Mouse (Mus musculus): ENCODE results near the gene Fam213b.

Gene Fam213b

DNA sequence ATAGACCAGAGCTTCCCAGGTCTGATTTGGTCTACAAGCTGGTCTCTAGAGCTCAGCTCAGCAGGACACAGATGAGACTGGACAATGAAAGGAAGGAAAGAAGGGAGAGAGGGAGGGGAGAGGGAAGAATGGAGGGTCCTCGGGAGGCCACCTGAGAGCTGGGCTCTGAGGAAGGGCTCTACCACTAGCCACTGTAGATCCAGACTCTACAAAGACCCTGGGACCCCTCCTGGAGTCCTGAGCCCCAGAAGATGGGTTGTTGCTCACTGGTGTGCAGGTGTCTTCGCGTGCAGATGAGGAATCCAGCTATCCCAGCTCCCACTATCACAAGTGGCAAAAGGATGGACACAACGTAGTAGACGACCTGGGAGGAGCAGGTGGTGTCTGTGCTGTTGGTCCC, 24.0 kb upstream of the Fam213b start:
- DNase-seq (ENCODE audit: low spot score in 2 of 2): no peak

DNA sequence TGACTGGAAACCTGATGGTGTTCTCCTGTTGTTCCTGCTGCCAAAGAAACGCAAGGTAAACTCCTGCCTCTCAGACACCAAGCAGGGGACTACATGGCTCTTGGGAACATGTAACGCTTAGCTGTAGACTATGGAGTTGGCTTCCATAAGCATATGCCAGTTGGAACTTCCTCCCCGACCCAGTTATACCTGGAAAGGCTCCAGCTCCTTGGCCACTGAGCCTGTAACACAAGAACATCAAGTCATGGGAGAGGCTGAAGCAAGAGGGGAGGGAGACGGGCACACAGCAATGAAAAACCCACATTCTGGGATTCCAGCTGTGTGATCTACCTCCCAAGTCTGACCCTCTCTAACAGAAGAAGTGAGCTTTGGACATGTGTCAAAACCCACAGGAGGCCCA, 23.4 kb upstream of the Fam213b start:
- DNase-seq (ENCODE audit: low spot score in 2 of 2): no peak

DNA sequence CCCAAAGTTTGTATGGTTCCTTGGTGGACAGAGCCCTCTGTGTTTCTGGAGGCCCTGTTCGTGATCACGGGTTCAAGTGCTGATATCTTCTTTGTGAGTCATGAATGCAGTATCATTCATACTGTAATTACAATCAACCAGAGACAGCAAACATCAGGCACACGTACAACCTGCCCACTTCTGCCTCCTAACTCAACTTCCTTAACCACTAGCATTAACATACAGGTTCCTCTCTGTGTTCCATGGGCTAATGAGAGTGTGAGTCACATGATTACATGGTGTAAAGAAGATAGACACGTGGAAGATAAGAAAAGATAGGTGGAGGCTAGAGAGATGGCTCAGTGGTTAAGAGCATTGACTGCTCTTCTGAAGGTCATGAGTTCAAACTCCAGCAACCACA, 17.7 kb upstream of the Fam213b start:
- no peak for DNase-seq (ENCODE audit: low spot score in 2 of 2)

DNA sequence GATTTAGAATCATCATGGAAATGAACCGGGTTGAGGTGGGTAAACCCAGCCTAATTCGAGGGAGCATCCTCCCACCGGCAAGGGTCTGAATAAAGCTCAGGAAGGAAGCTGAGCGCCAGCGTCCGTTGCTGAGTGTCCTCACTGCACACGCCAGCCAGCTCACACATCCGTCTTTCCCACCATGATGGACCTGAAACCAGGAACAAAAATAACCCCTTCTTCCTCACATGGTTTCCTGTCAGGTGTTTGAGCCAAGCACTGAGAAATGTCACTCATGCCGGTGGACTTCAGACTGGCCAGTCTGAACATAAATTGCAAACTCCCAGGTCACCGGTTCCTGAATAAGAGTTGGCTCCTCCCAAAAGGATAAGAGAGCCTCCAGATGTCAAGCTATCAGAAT, 16.4 kb upstream of the Fam213b start:
- no peak for DNase-seq (ENCODE audit: low spot score in 2 of 2)

DNA sequence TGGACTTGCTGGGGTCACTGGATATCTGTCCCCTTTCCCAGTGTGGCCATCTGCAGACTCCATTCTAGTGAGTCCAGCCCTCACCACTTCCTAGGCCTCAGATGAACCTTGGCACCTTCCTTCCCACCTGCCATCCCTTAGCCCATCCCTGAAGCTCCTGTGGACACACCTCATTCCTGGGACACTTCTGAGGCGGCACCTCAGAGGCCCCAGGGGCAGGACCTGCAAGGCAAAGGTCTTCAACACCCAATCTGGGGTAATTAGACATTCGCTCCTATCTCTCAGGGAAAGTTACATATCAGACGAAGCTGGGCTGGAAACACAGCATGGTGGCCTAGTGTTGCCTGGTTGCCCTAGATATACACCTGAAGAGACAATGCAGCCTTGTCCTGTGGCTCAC, 15.8 kb upstream of the Fam213b start:
- DNase-seq (ENCODE audit: low spot score in 2 of 2): no peak

DNA sequence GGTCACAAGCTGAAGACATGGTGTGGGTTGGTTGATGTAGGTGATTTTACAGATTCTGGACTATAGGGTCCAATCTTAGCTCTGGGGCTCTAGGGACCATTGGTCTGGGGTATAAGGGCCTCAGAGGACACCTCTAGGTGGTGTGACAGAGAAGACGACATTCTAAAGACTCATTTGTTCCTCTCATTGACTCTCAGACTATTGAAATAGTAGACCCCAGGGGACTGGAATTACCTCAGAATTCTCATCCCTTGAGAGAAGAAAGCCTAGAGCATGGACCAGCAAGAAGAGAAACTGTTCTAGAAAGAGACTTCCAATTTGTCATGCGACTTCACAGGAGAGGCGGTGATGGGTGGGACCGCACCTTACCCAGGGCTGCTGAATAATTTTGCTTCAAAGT, 15.3 kb upstream of the Fam213b start:
- no peak for DNase-seq (ENCODE audit: low spot score in 2 of 2)

DNA sequence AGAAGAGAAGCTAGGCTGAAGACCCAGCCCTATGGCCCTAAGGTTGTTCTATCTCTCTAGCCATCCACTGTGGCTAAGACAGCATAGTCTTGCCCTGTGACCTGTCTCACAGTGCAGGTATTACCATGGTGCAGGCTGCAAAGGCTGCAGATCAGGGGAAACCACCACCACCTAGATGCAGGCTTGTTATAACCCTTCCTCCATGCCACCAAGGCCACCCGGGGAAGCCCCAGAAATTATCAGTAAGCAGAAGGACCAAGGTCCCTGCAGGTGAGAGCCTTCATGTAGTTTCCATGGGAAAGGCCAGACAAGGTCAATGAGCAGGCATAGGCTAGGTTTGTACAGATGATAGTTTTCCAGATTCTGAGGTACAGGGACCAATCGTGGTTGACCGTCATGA, 14.9 kb upstream of the Fam213b start:
- DNase-seq (ENCODE audit: low spot score in 2 of 2): no peak

DNA sequence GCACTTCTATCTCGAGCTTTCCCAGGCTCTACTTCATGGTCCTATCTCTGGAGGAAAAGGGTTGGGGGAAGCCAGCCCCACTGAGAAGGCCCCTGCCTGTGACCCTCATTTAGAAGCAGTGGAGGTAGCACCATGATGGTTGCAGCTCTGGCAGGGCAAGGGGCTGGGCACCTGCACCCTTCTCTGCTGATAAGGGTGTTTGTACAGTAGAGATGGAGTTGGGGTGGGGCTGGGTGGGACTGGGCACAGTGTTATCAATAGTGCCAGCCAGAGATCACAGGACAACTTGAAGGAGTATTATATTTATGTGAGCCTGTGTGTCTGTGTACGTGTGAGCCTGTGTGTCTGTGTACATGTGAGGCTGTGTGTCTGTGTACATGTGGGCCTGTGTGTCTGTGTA, 12.7 kb upstream of the Fam213b start:
- DNase-seq (ENCODE audit: low spot score in 2 of 2): no peak

DNA sequence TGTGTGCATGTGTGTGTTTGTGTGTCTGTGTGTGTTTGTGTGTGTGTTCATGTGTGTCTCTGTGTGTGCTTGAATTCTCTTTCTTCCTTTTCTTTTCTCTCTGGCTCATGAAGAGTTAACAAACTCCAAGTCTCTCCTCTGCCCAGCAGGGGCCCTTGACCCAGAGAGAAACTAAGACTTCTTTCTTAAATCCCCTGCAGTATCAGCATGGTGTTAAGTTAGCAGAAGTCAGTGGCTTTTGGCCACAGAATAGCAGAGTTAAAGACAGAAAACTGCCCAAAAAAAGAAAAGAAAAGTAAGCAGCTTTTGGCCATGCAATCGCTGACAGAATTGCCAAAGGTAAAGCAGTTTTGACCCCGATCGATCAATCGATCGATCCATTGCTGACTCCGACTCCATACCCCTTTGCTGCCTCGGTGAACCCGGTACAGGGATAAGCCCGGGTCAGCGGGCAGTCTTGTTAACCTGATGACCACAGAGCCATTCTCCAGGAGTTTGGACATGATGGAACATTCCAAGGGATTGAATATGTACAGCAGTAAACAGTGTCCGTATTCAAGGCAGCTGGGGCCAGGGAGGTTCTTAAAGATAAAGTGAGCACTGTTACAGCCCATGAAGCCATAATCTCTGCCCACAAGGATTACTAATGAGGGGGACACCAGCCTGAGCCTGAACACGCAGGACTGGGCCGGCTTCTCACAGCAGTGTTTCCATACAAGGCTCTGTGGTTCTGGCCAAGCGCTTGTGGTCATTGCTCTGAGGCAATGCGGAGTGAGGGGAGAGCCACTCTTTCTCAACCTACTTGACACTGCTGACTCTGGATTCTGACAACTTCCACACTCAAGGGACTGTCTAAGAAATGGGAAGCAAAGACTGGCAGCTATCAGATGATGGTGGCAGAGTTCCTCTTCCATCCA, 11.9 kb upstream of the Fam213b start:
- DNase-seq (ENCODE audit: low spot score in 2 of 2): peak in 1 of 2 experiments; percentile 49

DNA sequence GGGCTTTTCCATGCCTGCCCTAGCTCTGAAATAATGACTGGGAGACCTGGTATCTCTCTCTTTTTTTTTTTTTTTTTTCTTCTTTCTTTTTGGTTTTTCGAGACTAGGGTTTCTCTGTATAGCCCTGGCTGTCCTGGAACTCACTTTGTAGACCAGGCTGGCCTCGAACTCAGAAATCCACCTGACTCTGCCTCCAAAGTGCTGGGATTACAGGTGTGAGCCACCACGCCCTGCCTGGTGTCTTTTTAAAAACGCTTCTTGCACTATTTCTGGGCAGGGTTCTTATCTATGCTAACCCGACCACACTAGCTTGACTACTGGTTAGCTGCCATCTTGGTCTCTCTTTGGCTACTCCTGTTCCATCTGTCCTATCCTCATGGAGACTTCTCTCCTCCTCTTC, 9.6 kb upstream of the Fam213b start:
- DNase-seq (ENCODE audit: low spot score in 2 of 2): no peak

DNA sequence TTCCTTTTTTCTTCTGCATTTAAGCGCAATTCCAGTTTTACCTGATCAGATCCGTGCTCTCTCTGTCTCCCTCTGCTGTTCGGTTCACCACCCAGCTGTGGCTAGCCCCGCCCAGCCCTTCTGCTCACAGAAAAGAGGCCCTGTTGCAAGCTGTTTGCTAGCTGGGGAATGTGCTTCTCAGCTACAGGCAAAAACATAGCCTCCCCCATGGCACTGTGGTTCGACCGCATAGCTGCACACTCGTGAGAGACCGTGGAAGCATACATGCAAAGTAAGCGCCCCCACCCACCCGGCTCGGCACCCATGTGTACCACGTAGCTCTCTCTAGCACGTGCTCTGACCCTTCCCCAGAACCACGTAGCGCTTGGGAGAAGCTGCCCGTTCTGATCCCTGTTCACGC, 8.9 kb upstream of the Fam213b start:
- peak in 1 of 2 experiments; percentile 53 for DNase-seq (ENCODE audit: low spot score in 2 of 2)

DNA sequence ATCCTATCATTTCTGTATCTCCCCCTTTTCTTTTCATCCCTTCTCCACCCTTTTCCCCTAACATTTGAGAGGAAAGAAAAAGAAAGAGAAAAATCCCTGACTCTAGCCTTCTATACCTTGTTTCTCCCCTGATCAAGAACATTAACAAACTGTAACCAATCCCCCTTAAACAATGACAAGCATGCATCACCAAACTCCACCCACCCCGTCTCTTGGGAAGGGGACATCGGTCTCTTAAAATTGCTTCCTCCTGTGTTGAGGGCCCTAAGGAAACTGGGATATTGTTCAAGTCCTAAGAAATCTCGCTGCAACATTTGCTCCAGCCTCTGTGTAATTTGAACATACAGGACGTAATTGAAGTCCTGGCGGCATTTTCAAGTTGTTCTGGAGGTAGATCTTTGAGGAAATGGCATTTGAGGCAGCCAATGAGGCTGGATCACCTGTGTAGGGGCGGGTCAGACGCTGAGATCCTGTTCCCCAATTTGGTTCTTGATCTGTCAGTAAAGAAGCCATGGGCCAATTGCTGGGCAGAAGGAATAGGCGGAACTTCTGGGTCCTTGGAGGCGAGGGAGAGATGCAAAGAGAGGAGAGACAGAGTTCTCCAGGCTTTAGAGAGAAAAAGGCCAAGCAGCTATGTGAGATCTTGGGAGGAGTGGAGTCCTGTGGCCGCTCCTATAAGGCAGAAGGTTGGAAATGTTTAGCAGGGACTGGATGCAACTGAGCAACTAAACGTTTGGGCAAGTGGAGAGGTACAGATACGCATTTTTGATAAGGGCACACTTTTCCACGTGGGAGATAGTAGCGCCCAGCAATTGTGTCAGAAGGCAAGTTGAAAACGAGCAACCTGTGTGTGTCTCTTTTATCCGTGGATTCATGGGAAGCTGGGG, 5.5 kb upstream of the Fam213b start:
- DNase-seq (ENCODE audit: low spot score in 2 of 2): peak; percentile 73 to 77

DNA sequence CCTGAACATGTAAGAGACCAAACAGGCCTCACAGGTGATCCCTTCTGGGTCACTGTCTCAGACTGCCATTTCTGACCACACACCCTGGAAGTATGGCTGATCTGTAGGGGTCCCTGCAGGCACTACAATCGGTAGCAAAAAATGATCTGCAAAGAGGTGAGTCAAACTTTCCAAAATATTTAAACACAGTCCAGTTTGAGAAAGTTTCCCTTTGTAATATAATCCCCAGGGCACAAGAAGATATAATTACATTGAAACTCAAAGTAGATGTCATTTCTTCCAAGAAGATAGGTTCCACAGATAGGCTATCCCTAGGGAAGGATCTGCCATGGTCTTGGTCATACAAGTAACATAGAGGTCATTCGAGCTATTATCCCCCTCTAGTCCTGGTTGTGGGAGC, 3.4 kb upstream of the Fam213b start:
- DNase-seq (ENCODE audit: low spot score in 2 of 2): no peak

DNA sequence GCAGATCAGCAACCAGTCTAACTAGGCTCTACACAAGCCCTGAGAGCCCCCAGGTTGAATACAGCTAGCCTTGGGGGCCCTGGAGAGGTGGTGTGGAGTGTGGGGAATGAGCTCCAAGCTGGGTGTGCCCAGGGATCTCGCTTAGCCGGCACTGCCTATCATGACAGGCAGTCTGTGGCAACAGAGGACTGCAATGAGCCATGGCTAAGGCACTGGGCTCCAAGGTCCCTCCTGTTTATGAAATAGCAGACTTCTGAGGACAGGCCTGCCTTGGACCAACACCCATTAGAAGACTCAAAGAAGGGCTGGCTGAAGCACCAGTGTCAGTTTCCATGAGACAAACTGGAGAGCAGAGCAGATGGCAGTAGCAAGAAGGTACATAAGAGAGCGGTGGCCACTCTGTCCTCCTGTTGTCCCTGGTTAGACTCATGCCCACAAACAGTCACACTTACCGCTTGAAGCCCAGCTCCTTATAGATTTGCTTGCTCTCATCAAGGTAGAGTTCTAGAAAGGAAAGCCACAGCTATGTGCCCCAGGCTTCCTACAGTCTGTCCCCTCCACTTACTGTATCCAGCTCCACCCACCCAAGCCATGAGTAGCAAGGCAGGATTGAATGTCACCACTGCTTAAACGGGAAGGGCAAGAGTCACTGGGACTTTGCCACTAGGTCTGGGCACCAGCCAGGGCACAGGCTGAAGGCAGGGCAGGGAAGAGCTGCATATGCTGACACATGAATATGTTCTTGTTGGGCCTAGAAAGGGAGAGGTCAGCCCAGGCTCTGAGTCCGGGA, 1.1 kb downstream of the Fam213b start:
- peak in 1 of 2 experiments; percentile 39 for DNase-seq (ENCODE audit: low spot score in 2 of 2)

DNA sequence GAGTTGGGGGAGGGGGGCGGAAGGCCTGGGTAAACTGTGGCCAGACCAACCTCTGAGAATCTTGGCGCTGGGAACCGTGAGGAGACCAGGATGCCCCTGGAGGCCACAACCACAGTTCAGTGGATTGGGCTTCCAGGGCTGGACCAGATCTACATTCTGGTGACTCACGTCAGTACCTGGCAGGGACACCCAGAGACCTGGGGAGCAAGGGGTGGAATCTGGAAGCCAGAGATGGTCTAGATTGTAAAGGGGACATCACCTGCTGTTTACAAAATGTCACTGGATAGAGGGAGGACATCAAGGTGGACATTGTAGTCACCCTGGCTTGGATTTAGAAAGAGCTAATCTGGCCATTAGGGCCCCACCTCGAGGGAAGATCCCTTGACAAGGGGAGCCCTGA, 3.4 kb downstream of the Fam213b start:
- DNase-seq (ENCODE audit: low spot score in 2 of 2): no peak

DNA sequence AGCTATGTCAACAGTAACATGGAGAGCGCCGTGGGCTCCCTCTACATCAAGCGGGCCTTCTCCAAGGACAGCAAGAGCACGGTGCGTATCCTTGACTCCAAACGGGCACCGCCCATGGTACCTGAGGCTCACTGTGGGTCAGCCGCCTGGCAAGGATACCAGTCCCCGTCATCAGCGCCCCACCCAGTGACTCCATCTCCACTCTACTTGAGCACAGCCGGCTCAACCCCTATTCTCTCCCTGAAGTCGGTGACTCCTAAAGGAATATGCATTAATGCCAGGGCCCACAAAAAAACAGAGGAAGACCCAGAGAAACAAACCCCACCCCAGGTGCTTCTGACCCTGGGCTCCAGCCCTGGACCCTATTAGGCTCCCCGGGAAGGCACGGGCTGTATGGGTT, 8.0 kb downstream of the Fam213b start:
- DNase-seq (ENCODE audit: low spot score in 2 of 2): no peak

DNA sequence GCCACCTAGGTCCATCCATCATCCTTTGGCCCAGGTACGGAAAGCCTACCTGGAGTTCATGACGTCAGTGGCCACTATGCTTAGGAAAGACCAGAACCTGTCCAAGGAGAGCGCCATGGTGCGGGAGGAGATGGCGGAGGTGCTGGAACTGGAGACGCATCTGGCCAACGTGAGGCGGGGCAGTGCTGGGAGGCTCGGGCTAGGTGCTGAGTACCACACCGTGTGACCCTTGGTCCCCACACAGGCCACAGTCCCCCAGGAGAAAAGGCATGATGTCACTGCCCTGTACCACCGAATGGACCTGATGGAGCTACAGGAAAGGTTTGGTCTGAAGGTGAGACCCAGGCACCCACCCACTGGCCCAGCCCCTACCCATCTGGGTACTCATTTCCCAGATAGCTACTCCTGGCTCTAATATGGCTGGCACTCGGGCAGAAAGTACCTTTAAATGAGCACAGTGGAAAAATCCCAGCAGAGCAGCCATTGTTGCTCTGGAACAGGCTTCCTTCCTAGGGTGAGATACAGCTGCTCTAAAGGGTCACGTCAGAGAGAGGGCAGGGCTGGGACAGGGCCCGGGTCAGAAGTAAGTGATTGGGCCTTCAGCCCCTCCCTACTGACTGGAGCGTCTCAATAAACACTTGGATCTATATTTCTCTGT, 11.2 kb downstream of the Fam213b start:
- no peak for DNase-seq (ENCODE audit: low spot score in 2 of 2)

DNA sequence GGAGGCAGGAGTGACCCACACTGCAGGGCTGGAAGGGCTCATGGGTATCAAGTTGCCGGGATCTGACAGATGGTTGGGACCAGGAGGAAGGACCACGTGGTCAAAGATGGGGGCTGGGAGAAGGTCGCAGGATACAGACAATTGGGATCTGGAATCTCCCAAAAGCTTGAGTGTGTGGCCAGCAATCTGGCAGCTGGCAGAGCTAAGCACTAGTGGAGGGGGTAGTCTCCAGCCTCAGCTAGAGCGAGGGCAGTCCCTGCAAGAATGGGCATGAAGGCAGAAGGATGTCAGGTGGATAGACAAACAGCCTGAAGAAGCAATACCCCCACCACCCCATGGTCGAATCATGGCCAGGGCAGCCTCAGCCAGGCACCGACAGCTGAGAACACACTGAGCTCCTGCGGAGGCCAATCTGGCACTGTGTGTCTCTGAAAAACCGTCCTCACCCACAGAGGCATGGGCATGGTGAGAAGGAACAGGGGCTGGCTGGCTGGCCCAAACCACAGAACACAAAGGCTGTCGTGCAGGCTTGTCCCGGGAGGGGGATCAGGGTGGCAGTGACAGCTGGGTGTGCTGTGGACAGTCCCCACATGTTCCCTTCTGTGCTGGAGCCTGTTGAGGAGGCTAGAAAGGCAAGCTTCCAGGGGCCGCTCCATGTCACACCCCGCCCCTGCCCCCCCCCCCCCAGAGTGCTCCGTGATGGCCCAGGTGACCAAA, 11.9 kb downstream of the Fam213b start:
- no peak for DNase-seq (ENCODE audit: low spot score in 2 of 2)

DNA sequence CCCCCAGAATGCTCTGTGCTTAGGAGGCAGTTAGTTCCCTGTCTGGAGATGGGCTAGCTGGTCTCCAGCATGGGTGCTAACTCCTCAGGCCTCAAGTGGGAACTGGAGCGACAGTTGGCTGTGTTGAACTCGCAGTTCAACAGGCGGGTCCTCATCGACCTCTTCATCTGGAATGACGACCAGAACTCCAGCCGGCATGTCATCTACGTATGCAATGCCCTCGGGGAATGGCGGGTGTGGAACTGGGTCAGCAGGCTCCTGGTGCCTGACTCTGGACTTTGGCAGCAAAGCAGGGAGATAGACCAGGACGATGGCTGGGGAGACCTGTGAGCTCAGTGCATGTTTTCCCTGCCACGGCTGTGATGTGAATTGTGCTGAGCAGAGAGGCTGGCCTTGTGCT, 13.5 kb downstream of the Fam213b start:
- DNase-seq (ENCODE audit: low spot score in 2 of 2): no peak

DNA sequence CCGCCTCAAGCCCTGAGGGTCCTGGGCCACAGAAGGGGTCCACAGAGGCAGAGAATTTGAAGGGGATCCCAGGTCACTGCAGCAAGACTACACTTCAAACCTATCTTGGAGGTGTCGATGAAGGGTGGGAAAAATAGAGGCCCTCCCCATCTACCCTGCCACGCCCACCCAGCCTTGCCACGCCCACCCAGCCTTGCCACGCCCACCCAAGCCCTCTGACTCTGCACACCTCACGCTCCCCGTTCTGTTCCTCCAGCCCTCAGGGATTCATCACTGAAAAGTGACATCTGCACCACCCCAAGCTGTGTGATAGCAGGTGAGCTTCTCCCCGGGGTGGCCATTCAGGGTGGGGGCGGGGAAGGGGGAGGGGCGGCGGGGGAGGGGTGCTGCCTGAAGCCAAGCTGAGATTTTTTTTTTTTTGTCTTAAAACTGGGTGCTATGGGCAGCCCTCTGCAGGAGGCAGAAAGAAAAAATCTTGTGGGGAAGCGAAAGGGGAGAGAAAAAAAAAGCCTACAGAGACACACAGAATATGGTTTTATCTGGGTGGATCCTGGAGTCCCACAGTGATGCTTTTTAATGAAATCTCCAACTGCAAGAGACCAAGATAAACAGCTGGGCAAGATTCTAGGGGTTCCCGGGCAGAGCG, 16.8 kb downstream of the Fam213b start:
- DNase-seq (ENCODE audit: low spot score in 2 of 2): no peak
